Mouse (Mus musculus) adrenal gland, adult 18-20 months (tissue): ENCODE measurements around the gene Plscr3. TPM values are rescaled to one million over a fixed set of nuclear protein-coding genes. Genes with fewer than 3 reads are reported as not detected.
"Not testable (repeated sequence)": the region's sequence is repeated elsewhere in the genome, so short reads cannot be mapped to it uniquely, and the experiment has no call there.

ENCODE experiments used
- DNase-seq, 2 experiments: peaks; one replicate each; pipeline ENCODE4 v3.0.0; 2021 to 2022; ENCODE audit warnings: low spot score in 2 of 2
- total RNA-seq, 2 experiments: library from RNA; stranded (reverse); gene quantifications; 1 replicate in 1 of 2; 2 replicates in 1 of 2; pipeline ENCODE4 v1.2.3; 2021

Gene Plscr3
- total RNA-seq, 2 experiments from 2014 or later, result 38.2 to 46.2 TPM

- not testable (repeated sequence) for DNase-seq
Measured at GRCm38 (mm10) chr11:69863729-69864128, 17.6 kb downstream of the Plscr3 start.

GRCm38 (mm10) chr11:69864138-69864860, 18.1 kb downstream of the Plscr3 start:
- no peak for DNase-seq

GRCm38 (mm10) chr11:69865561-69865960, 19.4 kb downstream of the Plscr3 start:
- DNase-seq, result no peak

GRCm38 (mm10) chr11:69867335-69867734, 21.2 kb downstream of the Plscr3 start:
- DNase-seq, result no peak

GRCm38 (mm10) chr11:69870289-69871069, 24.3 kb downstream of the Plscr3 start:
- no peak for DNase-seq

- no peak for DNase-seq
Measured at GRCm38 (mm10) chr11:69871822-69872221, 25.6 kb downstream of the Plscr3 start.

GRCm38 (mm10) chr11:69872451-69872850, 26.3 kb downstream of the Plscr3 start:
- no peak for DNase-seq

GRCm38 (mm10) chr11:69876186-69876585, 30.0 kb downstream of the Plscr3 start:
- DNase-seq, result no peak

GRCm38 (mm10) chr11:69876867-69877266, 30.7 kb downstream of the Plscr3 start:
- DNase-seq, result peak; percentile 85

- DNase-seq, result no peak
Measured at GRCm38 (mm10) chr11:69877878-69878277, 31.7 kb downstream of the Plscr3 start, which contains the start of gene Tmem95. Tmem95 (minus strand) TSS chr11:69878018.

- DNase-seq, result no peak
Measured at GRCm38 (mm10) chr11:69878399-69878798, 32.2 kb downstream of the Plscr3 start.

GRCm38 (mm10) chr11:69878952-69879351, 32.8 kb downstream of the Plscr3 start:
- DNase-seq, result no peak

- DNase-seq, result no peak
Measured at GRCm38 (mm10) chr11:69879711-69880110, 33.5 kb downstream of the Plscr3 start.

GRCm38 (mm10) chr11:69880506-69880852, 34.3 kb downstream of the Plscr3 start:
- no peak for DNase-seq

GRCm38 (mm10) chr11:69880853-69881603, 34.9 kb downstream of the Plscr3 start, which contains the start of gene Kctd11:
Kctd11 (minus strand) TSS chr11:69881406.
- peak; percentile 91 to 92 for DNase-seq

- no peak for DNase-seq
Measured at GRCm38 (mm10) chr11:69881787-69882670, 35.9 kb downstream of the Plscr3 start.

- no peak for DNase-seq
Measured at GRCm38 (mm10) chr11:69883066-69883465, 36.9 kb downstream of the Plscr3 start.

GRCm38 (mm10) chr11:69883527-69884151, 37.5 kb downstream of the Plscr3 start:
- no peak for DNase-seq

GRCm38 (mm10) chr11:69884240-69884639, 38.1 kb downstream of the Plscr3 start:
- no peak for DNase-seq

- DNase-seq, result no peak
Measured at GRCm38 (mm10) chr11:69884663-69885062, 38.5 kb downstream of the Plscr3 start.
